Mouse (Mus musculus) liver, adult 2 months (tissue): ENCODE data around the gene Snd1. TPM values are rescaled to one million over a fixed set of nuclear protein-coding genes. Genes with fewer than 3 reads are reported as not detected.

Experiments used
- DNase-seq: peaks from one replicate; pipeline ENCODE4 v3.0.0-alpha.2; 2011; ENCODE audit warnings: low read depth, low spot score; ENCODE audit errors: extremely low read depth
- H3K27ac ChIP-seq: fragments of 200-500 bp; replicated peaks from 2 replicates; pipeline ENCODE4 v1.5.1; 2012; ENCODE audit warnings: low read depth, mild to moderate bottlenecking, control low read depth, inconsistent platforms, low read length; ENCODE audit not compliant: insufficient read depth
- H3K27me3 ChIP-seq: fragments of 200-500 bp; 2 replicates; pipeline ENCODE4 v1.6.1; 2012; ENCODE audit warnings: mild to moderate bottlenecking, moderate library complexity, low read length, inconsistent platforms; ENCODE audit not compliant: control insufficient read depth, insufficient read depth
- H3K36me3 ChIP-seq: fragments of 200-500 bp; 2 replicates; pipeline ENCODE4 v1.6.1; 2012; ENCODE audit warnings: low read length, inconsistent platforms; ENCODE audit not compliant: control insufficient read depth, insufficient read depth
- H3K4me1 ChIP-seq: fragments of 200-500 bp; 2 replicates; pipeline ENCODE4 v1.6.1; 2011; ENCODE audit warnings: low read length; ENCODE audit not compliant: control insufficient read depth, insufficient read depth
- H3K4me3 ChIP-seq: fragments of 200-500 bp; 2 replicates; pipeline ENCODE4 v1.5.1; 2011; ENCODE audit warnings: low read depth, mild to moderate bottlenecking, control low read depth, low read length, moderate library complexity; ENCODE audit not compliant: insufficient read depth
- H3K79me2 ChIP-seq: fragments of 200-500 bp; 2 replicates; pipeline ENCODE4 v1.6.1; 2012; ENCODE audit warnings: inconsistent platforms, mild to moderate bottlenecking, low read length, moderate library complexity; ENCODE audit not compliant: control insufficient read depth, insufficient read depth
- H3K9ac ChIP-seq: fragments of 200-500 bp; 2 replicates; pipeline ENCODE4 v1.6.1; 2012; ENCODE audit warnings: low read depth, mild to moderate bottlenecking, control low read depth, inconsistent platforms, low read length
- CTCF ChIP-seq: fragments of 200-500 bp; IDR thresholded peaks from 2 replicates; pipeline ENCODE4 v1.5.1; 2011; ENCODE audit warnings: low read depth, low read length, control low read depth
- POLR2A ChIP-seq: fragments of 200-500 bp; IDR thresholded peaks from 2 replicates; pipeline ENCODE4 v1.6.1; 2011; ENCODE audit warnings: low read length, control low read depth; ENCODE audit not compliant: insufficient read depth; ENCODE audit errors: extremely low read depth
- WGBS: fragments of 180-500 bp; shearing (Covaris S2); methylation state at CpG from one replicate; pipeline ENCODE4 v1.1.7; 2018; 5-methylcytosine and 5-hydroxymethylcytosine counted together
- polyA plus RNA-seq: library from polyadenylated mRNA; depleted of rRNA; stranded (reverse); fragments of >200 nt; gene quantifications from 2 replicates; pipeline ENCODE4 v1.2.3, GENCODE M21; 2012
- total RNA-seq: library from RNA; depleted of rRNA; stranded (reverse); fragments of >200 nt; gene quantifications from 2 replicates; pipeline ENCODE4 v1.2.3, GENCODE M21; 2014

The Snd1 gene
- total and polyA plus RNA-seq, 2 experiments = 64.2 to 88.6 TPM

DNA sequence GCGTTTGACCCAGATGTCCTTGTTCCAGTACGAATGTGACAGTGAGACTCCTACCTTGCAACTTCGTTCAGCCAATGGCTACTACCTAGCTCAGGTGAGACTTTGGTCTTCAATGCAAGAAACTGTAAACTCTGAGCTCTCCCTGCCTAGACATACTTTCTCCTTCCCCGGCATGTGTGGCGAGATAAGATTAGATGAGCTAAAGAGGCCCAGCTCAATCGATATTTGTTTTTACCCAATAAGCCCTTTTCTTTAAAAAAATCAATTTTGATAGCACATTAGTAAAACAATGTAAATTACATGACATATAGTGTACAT is 43.4 kb upstream of the Snd1 start:
- Histone ChIP-seq H3K79me2 (no peaks in the 10 kb centered on the region), H3K4me1 (no peaks in the 10 kb centered on the region), H3K27me3 (no peaks in the 10 kb centered on the region), H3K9ac (no peak overlapping the region), H3K27ac (no peak overlapping the region), H3K36me3 (0 out of 2 replicates have a peak, but pooled peaks cover 2% of the 10 kb centered on the region), H3K4me3 (no peak overlapping the region)
- no peak for DNase-seq
- TF ChIP-seq CTCF = no peak
- no peak for TF ChIP-seq POLR2A
- WGBS = 68% methylated on average over 6 of the region's 6 CpGs

GRCm38 (mm10) chr6:28447937-28448336 is 27.0 kb upstream of the Snd1 start:
- peaks cover 6% of the 10 kb centered on the region; the same call in 1 of the 2 replicates for H3K27me3 ChIP-seq
- TF ChIP-seq POLR2A (no peak), CTCF (no peak)
- no peak overlapping the region for H3K9ac ChIP-seq
- no peaks in the 10 kb centered on the region for H3K36me3 ChIP-seq
- DNase-seq = no peak
- no peak overlapping the region for H3K27ac ChIP-seq
- 88% methylated on average over 7 of the region's 7 CpGs for WGBS
- no peak overlapping the region for H3K4me3 ChIP-seq
- no peaks in the 10 kb centered on the region for H3K79me2 ChIP-seq
- no peaks in the 10 kb centered on the region for H3K4me1 ChIP-seq

- no peaks in the 10 kb centered on the region for H3K79me2 ChIP-seq
- no peaks in the 10 kb centered on the region for H3K4me1 ChIP-seq
- no peaks in the 10 kb centered on the region for H3K36me3 ChIP-seq
- no peak within 1 kb of the TSS for H3K4me3 ChIP-seq
- H3K9ac ChIP-seq = no peak within 1 kb of the TSS
- WGBS = 82% methylated on average over 2 of the region's 2 CpGs
- TF ChIP-seq CTCF (no peak), POLR2A (no peak)
- H3K27me3 ChIP-seq = peaks cover 6% of the 10 kb centered on the region; the same call in 1 of the 2 replicates
- H3K27ac ChIP-seq = no peak within 1 kb of the TSS
- DNase-seq = no peak
Observed at GRCm38 (mm10) chr6:28449253-28449652, 25.7 kb upstream of the Snd1 start, which contains the start of gene Pax4. Gene Pax4, minus strand, starts transcription at chr6:28449353.

DNA sequence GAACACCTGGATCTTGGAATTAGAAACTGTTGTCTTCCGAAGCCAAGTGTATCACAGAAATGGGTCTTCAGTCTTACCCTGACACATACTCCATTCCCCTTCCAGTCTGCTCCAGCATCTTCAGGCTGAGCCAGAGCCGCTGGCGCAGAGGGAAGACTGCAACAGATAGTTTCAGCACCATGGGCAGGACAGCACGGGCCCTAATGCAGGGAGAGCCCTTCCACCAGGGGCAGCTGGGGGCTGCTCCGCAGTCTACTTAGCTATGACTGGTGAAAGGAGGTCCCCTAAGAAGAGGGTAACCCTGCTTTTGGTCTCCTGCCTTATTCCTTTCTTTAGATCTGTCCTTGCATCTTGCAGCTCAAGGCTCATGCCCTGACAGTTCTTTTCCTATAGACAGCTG is 24.5 kb upstream of the Snd1 start:
- H3K4me1 ChIP-seq = no peaks in the 10 kb centered on the region
- 20% methylated on average over 5 of the region's 5 CpGs for WGBS
- no peaks in the 10 kb centered on the region for H3K79me2 ChIP-seq
- H3K9ac ChIP-seq = no peak overlapping the region
- peaks cover 6% of the 10 kb centered on the region; the same call in 1 of the 2 replicates for H3K27me3 ChIP-seq
- no peak overlapping the region for H3K4me3 ChIP-seq
- H3K36me3 ChIP-seq = no peaks in the 10 kb centered on the region
- TF ChIP-seq CTCF = no peak
- no peak for TF ChIP-seq POLR2A
- no peak overlapping the region for H3K27ac ChIP-seq
- no peak for DNase-seq

- no peaks in the 10 kb centered on the region for H3K4me1 ChIP-seq
- no peaks in the 10 kb centered on the region for H3K36me3 ChIP-seq
- H3K79me2 ChIP-seq = no peaks in the 10 kb centered on the region
- DNase-seq = no peak
- H3K4me3 ChIP-seq = no peak overlapping the region
- no peak overlapping the region for H3K27ac ChIP-seq
- no peak for TF ChIP-seq POLR2A
- TF ChIP-seq CTCF = no peak
- peaks cover 6% of the 10 kb centered on the region; the same call in 1 of the 2 replicates for H3K27me3 ChIP-seq
- WGBS = 1% methylated on average over 12 of the region's 12 CpGs
- no peak overlapping the region for H3K9ac ChIP-seq
Observed at GRCm38 (mm10) chr6:28450977-28451376, 24.0 kb upstream of the Snd1 start.

DNA sequence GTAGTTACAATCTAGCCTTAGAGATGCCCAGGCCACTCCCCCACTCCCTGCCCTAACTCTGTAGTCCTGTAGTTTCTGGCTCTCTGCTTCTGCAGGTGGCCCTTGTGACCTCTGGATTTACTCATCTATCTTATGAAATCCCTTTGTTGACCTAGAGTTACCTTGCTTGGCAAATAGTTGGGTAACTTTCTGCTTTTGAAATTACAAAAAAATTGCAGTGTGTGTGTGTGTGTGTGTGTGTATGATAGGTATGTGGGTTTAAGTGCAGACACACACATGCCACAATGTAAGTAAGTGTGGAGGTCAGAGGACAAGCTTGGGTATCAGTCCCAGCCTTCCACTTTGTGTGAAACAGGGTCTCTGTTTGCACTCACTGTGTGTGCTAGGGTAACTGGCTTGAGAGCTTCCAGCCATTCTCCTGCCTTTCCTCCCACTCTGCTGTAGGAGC is 15.7 kb upstream of the Snd1 start:
- peak; percentile 98 for DNase-seq
- H3K4me1 ChIP-seq = peaks cover 18% of the 10 kb centered on the region
- no peaks in the 10 kb centered on the region for H3K79me2 ChIP-seq
- H3K4me3 ChIP-seq = no peak overlapping the region
- no peaks in the 10 kb centered on the region for H3K36me3 ChIP-seq
- TF ChIP-seq POLR2A (no peak), CTCF (no peak)
- H3K27me3 ChIP-seq = no peaks in the 10 kb centered on the region
- H3K27ac ChIP-seq = peak overlapping the region; percentile 83
- H3K9ac ChIP-seq = no peak overlapping the region; the same call in 1 of the 2 replicates
